Mouse (Mus musculus): Measurements from ENCODE around the gene Cngb1. TPM values are rescaled to one million over a fixed set of nuclear protein-coding genes. Genes with fewer than 3 reads are reported as not detected.

The Cngb1 gene
- 0.14 and 0.25 TPM in 2 replicates for polyA plus RNA-seq (2016; fragmentation: Nextera tagmentation; extraction: Ambion mirVana)

GRCm38 (mm10) chr8:95306431-95306830, at the start of gene Cngb1:
Cngb1 (minus strand) TSS chr8:95306585.
- Histone ChIP-seq H3K27ac (no peak within 1 kb of the TSS), H3K4me3 (no peak within 1 kb of the TSS), H3K4me1 (peaks cover 17% of the 10 kb centered on the region), H3K36me3 (replicated peaks) (no peaks in the 10 kb centered on the region), H3K27me3 (ENCODE audit: poor library complexity, severe bottlenecking) (no peaks in the 10 kb centered on the region; the same call in 1 of the 2 replicates), H3K9me3 (no peaks in the 10 kb centered on the region)
- no peak for DNase-seq (ENCODE audit: extremely low spot score, low spot score)
- WGBS = 50% methylated on average over 6 of the region's 6 CpGs

GRCm38 (mm10) chr8:95354606-95355005, 48.2 kb upstream of the Cngb1 start:
- WGBS = 91% methylated on average over 2 of the region's 2 CpGs
- peaks cover 53% of the 10 kb centered on the region for H3K27me3 ChIP-seq (ENCODE audit: poor library complexity, severe bottlenecking)
- no peak for DNase-seq (ENCODE audit: extremely low spot score, low spot score)
- H3K4me3 ChIP-seq = no peak overlapping the region
- no peak overlapping the region for H3K27ac ChIP-seq
- no peaks in the 10 kb centered on the region for H3K9me3 ChIP-seq
- peaks cover 54% of the 10 kb centered on the region for H3K4me1 ChIP-seq
- peaks cover 5% of the 10 kb centered on the region; the same call in 1 of the 2 replicates for H3K36me3 ChIP-seq (replicated peaks)

GRCm38 (mm10) chr8:95352871-95353866, 46.8 kb upstream of the Cngb1 start:
- Histone ChIP-seq H3K4me1 (peaks cover 48% of the 10 kb centered on the region), H3K27me3 (ENCODE audit: poor library complexity, severe bottlenecking) (peaks cover 60% of the 10 kb centered on the region), H3K9me3 (no peaks in the 10 kb centered on the region), H3K36me3 (replicated peaks) (peaks cover 5% of the 10 kb centered on the region; the same call in 1 of the 2 replicates), H3K27ac (peak overlapping the region; percentile 94), H3K4me3 (peak overlapping the region; percentile 80)
- WGBS = 2% methylated on average over 62 of the region's 62 CpGs
- DNase-seq (ENCODE audit: extremely low spot score, low spot score) = peak; percentile 72

- peak; percentile 80 for DNase-seq (ENCODE audit: extremely low spot score, low spot score)
- H3K4me3 ChIP-seq = peak within 1 kb of the TSS; percentile 80
- H3K4me1 ChIP-seq = peaks cover 45% of the 10 kb centered on the region
- peaks cover 5% of the 10 kb centered on the region; the same call in 1 of the 2 replicates for H3K36me3 ChIP-seq (replicated peaks)
- peak within 1 kb of the TSS; percentile 94 for H3K27ac ChIP-seq
- H3K9me3 ChIP-seq = no peaks in the 10 kb centered on the region
- H3K27me3 ChIP-seq (ENCODE audit: poor library complexity, severe bottlenecking) = peaks cover 60% of the 10 kb centered on the region
- WGBS = under 1% methylated on average over 77 of the region's 80 CpGs
Measured at GRCm38 (mm10) chr8:95352151-95352870, 45.9 kb upstream of the Cngb1 start, which contains the start of gene Mmp15. Mmp15 (plus strand) TSS chr8:95352268.

- 3% methylated on average over 15 of the region's 15 CpGs for WGBS
- peak; percentile 32 for DNase-seq (ENCODE audit: extremely low spot score, low spot score)
- Histone ChIP-seq H3K27me3 (ENCODE audit: poor library complexity, severe bottlenecking) (peaks cover 60% of the 10 kb centered on the region), H3K4me3 (peak overlapping the region; percentile 80), H3K27ac (no peak overlapping the region), H3K4me1 (peaks cover 45% of the 10 kb centered on the region), H3K36me3 (replicated peaks) (peaks cover 5% of the 10 kb centered on the region; the same call in 1 of the 2 replicates), H3K9me3 (no peaks in the 10 kb centered on the region)
Measured at GRCm38 (mm10) chr8:95351461-95351860, 45.1 kb upstream of the Cngb1 start.

GRCm38 (mm10) chr8:95348811-95349630, 42.6 kb upstream of the Cngb1 start:
- Histone ChIP-seq H3K27ac (no peak overlapping the region), H3K36me3 (replicated peaks) (peaks cover 8% of the 10 kb centered on the region), H3K27me3 (ENCODE audit: poor library complexity, severe bottlenecking) (peaks cover 49% of the 10 kb centered on the region), H3K9me3 (no peaks in the 10 kb centered on the region), H3K4me1 (peaks cover 36% of the 10 kb centered on the region), H3K4me3 (no peak overlapping the region)
- no peak for DNase-seq (ENCODE audit: extremely low spot score, low spot score)
- WGBS = 77% methylated on average over 18 of the region's 19 CpGs

- DNase-seq (ENCODE audit: extremely low spot score, low spot score) = no peak
- H3K4me3 ChIP-seq = no peak overlapping the region
- H3K4me1 ChIP-seq = peaks cover 30% of the 10 kb centered on the region
- H3K9me3 ChIP-seq = no peaks in the 10 kb centered on the region
- peaks cover 43% of the 10 kb centered on the region for H3K27me3 ChIP-seq (ENCODE audit: poor library complexity, severe bottlenecking)
- peaks cover 15% of the 10 kb centered on the region for H3K36me3 ChIP-seq (replicated peaks)
- WGBS = 88% methylated on average over 2 of the region's 2 CpGs
- H3K27ac ChIP-seq = no peak overlapping the region
Measured at GRCm38 (mm10) chr8:95348356-95348755, 42.0 kb upstream of the Cngb1 start.

- no peaks in the 10 kb centered on the region for H3K9me3 ChIP-seq
- no peak overlapping the region for H3K27ac ChIP-seq
- H3K4me3 ChIP-seq = no peak overlapping the region
- H3K36me3 ChIP-seq (replicated peaks) = peaks cover 18% of the 10 kb centered on the region
- peaks cover 21% of the 10 kb centered on the region for H3K4me1 ChIP-seq
- peak; percentile 64 for DNase-seq (ENCODE audit: extremely low spot score, low spot score)
- 43% methylated on average over 8 of the region's 8 CpGs for WGBS
- H3K27me3 ChIP-seq (ENCODE audit: poor library complexity, severe bottlenecking) = peaks cover 28% of the 10 kb centered on the region
Measured at GRCm38 (mm10) chr8:95346643-95347545, 40.5 kb upstream of the Cngb1 start.

- peaks cover 8% of the 10 kb centered on the region for H3K27me3 ChIP-seq (ENCODE audit: poor library complexity, severe bottlenecking)
- H3K27ac ChIP-seq = no peak overlapping the region
- H3K4me1 ChIP-seq = peaks cover 16% of the 10 kb centered on the region
- no peak overlapping the region for H3K4me3 ChIP-seq
- H3K36me3 ChIP-seq (replicated peaks) = peaks cover 33% of the 10 kb centered on the region
- WGBS = 74% methylated on average over 6 of the region's 6 CpGs
- no peaks in the 10 kb centered on the region for H3K9me3 ChIP-seq
- no peak for DNase-seq (ENCODE audit: extremely low spot score, low spot score)
Measured at GRCm38 (mm10) chr8:95344668-95345067, 38.3 kb upstream of the Cngb1 start.

- peaks cover 55% of the 10 kb centered on the region for H3K36me3 ChIP-seq (replicated peaks)
- 61% methylated on average over 5 of the region's 5 CpGs for WGBS
- no peaks in the 10 kb centered on the region for H3K9me3 ChIP-seq
Measured at GRCm38 (mm10) chr8:95341721-95342120, 35.3 kb upstream of the Cngb1 start.

GRCm38 (mm10) chr8:95336363-95336762, 30.0 kb upstream of the Cngb1 start:
- no peak overlapping the region for H3K4me3 ChIP-seq
- H3K36me3 ChIP-seq (replicated peaks) = peaks cover 55% of the 10 kb centered on the region
- no peak overlapping the region for H3K27ac ChIP-seq
- H3K4me1 ChIP-seq = peaks cover 13% of the 10 kb centered on the region
- no peaks in the 10 kb centered on the region for H3K27me3 ChIP-seq (ENCODE audit: poor library complexity, severe bottlenecking)
- H3K9me3 ChIP-seq = no peaks in the 10 kb centered on the region
- no peak for DNase-seq (ENCODE audit: extremely low spot score, low spot score)

More at GRCm38 (mm10) chr8:95341721-95342120, 35.3 kb upstream of the Cngb1 start:
- Histone ChIP-seq H3K4me1 (peaks cover 10% of the 10 kb centered on the region), H3K4me3 (no peak overlapping the region), H3K27ac (no peak overlapping the region), H3K27me3 (ENCODE audit: poor library complexity, severe bottlenecking) (no peaks in the 10 kb centered on the region)
- DNase-seq (ENCODE audit: extremely low spot score, low spot score) = no peak

Measured in forebrain, embryonic 10.5 days (tissue).